Mouse (Mus musculus) spleen, embryonic (tissue): ENCODE measurements around the gene Thoc3.

Experiments used
- CTCF ChIA-PET: fragments of 350-600 bp; sonication (Branson Sonifier 250); formaldehyde crosslinking; loops from one replicate; lab custom pipeline; 2022; lab: Charles Lee

Thoc3 gene

DNA sequence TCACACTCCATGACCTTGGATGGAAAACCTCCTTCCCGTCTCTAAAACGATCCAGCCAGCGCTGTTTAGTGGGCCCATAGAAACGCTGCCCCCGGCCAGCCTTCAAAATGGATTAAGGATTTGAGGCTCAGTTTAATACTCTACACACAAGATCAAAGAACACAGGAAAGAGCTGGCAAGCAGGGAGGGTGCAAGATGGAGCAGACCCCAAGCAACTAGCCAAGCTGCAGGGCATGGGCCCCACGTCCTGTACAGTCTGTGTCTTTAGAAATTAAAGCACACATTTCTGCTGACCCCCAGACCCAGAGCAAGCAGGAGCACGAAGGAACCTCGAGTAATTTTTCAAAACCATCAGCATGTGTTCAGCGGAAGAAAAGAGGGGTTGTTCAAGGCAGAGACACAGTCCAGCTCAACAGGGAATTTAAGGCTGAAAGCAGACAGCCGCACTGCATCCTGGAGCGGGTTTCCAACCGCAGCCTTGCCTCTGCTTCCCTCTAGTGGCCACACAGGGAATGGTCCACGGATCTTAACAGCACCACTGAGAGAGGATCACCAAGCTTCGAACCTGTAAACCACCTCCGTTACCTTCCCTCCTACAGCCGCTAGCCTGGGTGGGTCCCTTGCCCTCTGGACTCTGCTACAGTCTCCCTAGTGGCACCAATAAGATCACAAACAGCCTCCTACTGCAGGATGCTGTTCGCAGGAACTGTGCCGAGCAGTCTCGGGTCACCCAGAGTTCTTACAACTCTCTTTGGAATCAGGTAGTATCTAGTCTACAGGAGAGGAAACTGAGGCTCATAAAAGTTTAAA, 21.8 kb downstream of the Thoc3 start:
- CTCF ChIA-PET: interaction anchor here (0.6 to 2.5 kb wide), 6 partner anchors 76 to 1340 kb away, joined by 3 to 13 read pairs (median 4); partner anchors contain the start of gene Cplx2

DNA sequence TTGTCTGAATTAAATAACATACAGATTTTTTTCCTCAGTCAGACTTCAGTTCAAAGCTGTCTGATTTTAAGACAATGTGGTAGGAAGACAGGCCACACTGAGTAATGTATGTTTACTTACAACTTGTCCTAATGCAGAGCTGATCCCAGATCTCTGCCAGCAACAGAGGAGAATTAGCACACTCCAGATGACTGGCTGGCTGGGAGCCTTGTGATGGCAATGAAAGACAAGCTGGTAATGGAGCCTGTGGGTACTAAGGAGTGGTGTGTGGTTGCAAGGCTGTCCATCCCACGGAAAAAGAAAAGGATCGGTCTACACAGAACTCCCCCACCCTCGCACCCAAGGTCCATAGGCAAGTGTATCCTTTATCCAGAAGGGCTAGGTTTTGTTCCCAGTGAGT, 25.0 kb downstream of the Thoc3 start:
- CTCF ChIA-PET: interaction anchor here (0.6 kb wide), 1 partner anchor 201 kb away, joined by 5 read pairs; no protein-coding TSS in a partner anchor

DNA sequence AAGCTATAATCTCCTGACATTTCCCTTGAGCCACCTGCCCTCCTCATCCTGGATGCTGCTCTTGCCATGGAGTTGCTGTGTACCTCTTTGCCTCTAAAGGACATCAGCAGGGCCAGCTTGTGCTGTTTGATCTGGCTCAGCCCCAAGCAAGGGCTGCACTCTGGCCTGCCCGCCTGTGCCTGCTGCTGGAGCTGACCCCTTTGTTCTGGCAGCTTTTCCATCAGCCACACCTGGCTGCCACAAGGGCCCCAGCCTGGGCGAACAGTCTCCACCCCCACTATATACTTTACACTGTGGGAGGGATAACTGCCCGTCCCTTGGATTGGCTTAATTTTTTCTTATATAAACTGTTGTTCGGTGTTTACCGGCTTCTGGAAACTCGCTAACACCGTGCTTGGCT, 28.7 kb downstream of the Thoc3 start:
- CTCF ChIA-PET: no interaction called here

DNA sequence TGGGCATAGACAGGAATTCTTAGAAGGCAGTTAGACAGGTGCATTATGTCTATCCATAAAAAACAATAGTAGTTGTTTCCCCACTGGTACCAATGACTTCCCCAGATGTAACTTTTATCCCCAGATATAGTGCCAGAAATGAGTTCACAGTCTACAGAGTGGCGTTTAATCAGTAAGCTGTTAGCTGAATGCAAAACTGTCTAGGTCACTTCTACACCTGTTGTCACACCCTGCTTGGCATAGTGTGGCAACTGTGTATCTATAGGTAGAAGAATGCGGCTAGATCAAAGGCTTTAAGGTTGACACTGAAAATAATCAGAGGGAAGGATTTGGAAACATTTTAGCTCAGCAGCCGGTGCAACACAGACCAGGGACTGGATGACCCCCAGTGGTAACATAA, 29.8 kb downstream of the Thoc3 start:
- CTCF ChIA-PET: interaction anchor here (1.0 kb wide), 1 partner anchor 49 kb away, joined by 3 read pairs; no protein-coding TSS in a partner anchor

DNA sequence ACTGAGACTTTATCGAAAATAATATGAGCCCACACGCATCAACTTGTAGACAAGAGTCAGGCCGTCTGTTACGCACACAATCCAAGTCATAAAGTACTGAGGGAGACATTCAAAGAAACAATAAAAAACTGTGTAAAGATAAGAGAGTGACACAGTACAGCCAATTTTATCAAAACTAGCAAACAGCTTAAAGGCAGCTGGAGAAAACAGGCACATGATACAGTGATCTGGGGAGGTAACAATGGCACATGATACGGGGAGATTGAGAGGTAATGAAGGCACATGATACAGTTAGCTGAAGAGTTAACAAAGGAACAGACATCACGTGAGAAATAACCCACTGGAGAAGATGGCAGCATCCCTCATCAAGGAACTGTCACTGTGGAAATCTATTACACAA, 31.6 kb downstream of the Thoc3 start:
- CTCF ChIA-PET: no interaction called here

DNA sequence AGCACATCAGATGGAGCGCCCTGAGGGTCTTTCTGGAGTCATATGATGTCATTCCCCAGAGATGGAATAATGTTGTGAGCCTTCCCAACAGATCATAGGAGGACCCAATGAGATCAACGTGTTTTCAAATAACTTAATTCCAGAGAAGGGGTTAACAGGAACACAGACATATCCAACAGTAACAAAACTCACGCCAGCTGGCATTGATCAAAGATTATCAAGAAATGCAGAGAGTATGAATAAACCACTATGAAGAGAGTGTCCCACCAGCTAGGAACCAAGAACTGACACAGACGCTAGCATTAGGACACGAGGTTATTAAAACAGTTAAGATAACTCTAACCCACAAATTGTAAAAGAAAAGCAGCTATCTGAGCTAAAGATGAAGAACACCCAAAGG, 32.0 kb downstream of the Thoc3 start:
- CTCF ChIA-PET: no interaction called here

DNA sequence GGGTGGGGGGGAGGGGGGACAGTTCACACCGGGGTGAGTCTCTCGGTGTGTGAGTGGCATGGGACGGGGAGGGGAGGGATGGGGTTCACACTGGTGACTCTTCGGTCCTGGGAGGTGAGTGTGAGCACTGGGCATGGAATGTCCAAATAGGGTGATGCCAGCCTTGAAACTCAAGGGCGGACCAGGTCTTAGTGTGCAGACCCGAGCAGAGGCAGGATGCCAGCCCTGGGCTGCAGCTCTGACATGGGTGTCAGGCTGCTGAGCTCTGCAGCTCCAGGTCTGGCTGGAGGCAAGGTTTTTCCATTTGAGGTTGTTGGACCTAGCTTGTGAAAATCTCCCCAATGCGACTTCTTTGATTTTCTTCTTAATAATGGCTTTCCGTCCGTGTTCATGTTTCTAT, 37.5 kb downstream of the Thoc3 start:
- CTCF ChIA-PET: no interaction called here

DNA sequence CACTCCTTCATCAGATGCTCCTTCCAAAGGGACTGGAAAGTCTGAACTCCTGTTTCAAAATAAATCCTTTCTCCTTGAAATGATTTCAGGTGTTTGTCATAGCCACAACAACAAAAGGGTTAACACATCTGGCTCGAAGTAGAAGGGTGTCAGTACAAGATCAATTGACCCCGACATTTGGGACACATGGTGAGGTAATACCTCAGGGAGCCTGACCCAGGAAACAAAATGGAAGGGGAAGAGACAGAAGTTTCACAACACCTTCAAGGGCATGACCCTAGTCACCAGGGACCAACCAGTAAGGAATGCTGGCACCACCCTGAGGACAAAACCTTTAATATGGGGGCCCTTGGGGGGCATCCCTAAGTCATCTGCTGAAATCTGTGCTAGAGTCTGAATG, 38.6 kb downstream of the Thoc3 start:
- CTCF ChIA-PET: interaction anchor here (0.6 to 0.7 kb wide), 2 partner anchors 76 to 1753 kb away, joined by 3 to 14 read pairs; no protein-coding TSS in a partner anchor

DNA sequence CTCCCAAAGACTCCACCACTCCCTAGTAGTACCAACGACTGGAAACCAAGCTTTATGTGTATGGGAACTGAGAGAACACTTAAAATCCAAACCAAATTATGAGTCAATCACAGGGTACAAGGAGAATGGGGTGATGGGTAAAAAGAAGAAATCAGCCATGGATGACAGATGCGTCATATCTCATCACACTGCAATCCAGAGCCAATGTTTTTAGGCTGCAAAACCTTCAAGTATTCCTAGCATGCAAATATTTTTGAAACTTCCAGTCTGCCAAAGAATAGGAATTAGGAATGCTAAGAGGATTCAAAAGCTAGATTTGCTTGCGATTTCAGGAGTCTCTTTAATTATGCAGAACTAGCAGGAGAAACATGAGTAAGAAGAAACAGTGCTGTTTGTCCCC, 39.9 kb downstream of the Thoc3 start:
- CTCF ChIA-PET: no interaction called here

DNA sequence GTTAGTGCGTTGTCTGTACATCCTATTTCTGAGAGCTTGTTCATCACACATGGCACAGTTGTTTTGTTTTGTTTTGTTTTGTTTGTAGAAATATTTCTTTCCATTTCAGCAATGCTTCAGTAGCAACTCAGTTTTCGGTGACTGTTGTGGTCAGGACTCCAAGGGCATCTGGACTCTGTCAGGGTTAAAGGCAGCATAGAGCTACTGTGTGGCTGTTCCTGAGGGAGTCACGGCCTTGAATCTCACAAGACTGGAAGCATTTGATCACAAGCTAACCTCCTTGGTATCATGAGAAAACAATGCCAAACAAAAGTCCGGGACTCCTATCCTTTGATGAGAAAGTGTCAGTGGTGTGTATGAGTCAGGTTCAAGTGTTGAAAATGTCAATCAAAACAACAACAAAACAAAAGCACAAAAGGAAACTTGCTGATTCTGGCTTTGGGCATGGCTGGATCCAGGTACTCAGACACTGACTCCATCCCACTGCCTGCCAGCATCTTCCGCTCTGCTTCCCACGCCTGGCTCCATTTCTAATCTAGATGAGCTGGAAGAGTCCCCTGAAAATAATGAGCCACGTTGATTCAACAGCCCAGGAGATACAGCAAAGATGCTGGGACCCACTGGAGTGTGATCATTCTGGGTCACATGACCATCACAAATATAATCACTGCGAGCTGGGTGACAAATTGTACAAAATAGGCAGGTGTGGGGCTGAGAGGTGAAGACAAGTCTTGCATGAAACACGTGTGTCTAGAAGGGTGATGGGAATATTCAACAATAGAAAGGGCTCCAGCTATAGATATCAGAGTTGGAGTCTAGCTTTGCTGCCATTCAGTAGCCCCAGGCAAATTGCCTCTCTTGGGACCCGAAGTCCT, 41.6 kb downstream of the Thoc3 start:
- CTCF ChIA-PET: interaction anchor here (0.6 kb wide), 1 partner anchor 1767 kb away, joined by 4 read pairs; no protein-coding TSS in a partner anchor

DNA sequence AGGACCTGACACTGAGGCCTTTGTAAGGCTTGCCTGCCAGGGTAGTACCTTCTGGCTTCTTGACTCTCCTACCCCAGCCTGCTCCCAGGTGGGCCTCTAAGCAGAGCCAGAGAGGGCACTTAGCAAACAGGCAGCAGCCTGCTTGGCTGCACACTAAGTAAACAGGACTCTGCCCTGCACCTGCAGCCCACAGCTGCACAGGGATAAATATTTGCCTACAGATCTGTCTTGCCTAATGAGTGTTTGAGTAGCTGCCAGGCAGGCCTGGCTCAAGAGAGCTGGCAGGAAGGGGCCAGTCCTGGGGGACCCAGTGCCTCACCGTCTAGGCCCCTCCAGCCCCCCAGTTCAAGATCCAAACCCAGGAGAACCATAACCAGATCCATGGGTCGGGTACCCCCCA, 43.4 kb downstream of the Thoc3 start:
- CTCF ChIA-PET: no interaction called here

DNA sequence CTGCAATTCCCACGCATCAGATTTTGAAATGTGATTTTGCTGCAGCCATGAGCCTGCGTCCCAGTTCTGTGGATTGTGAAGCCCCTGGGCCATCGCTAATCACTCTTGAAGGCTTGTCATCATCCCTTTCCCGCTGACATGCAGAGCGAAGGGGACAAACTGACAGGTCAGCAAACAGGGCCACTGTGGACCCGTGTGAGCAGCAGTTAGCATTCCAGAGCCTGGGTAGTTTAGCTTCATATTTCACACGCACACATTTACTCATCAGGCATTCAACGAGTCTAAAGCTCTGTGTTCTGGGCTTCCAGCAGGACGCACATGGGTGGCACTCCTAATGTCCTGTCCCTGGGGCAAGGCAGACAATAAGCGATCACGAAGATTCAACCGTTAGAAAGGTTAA, 48.4 kb downstream of the Thoc3 start:
- CTCF ChIA-PET: interaction anchor here (0.6 kb wide), 1 partner anchor 173 kb away, joined by 3 read pairs; no protein-coding TSS in a partner anchor

DNA sequence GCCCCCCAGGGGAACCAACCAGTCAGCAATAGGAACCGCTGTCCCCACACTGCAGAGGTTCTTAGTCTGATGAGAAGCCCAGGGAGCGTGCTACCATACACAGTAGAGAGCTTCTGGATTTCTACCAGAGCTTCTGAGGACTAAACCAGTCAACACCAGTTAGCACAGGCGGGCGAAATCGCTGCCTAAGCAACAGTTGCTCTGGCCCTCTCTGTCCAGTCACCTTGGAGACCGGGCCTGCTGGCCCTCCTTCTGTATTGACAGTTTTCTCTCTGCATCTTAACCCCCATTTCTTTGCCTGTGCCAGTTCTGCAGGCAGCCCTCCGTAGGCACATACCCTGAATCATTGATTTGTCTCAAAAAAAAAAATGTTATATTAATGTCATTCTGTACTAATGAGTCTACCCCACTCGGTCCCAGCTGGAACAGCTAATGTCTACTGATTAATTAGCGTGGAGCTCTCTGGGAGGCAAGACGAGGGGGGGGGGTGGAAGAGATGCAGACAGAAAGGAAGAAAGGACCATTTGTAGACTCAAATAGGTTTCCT, 49.8 kb downstream of the Thoc3 start:
- CTCF ChIA-PET: interaction anchor here (0.5 kb wide), 1 partner anchor 20 kb away, joined by 4 read pairs; no protein-coding TSS in a partner anchor

DNA sequence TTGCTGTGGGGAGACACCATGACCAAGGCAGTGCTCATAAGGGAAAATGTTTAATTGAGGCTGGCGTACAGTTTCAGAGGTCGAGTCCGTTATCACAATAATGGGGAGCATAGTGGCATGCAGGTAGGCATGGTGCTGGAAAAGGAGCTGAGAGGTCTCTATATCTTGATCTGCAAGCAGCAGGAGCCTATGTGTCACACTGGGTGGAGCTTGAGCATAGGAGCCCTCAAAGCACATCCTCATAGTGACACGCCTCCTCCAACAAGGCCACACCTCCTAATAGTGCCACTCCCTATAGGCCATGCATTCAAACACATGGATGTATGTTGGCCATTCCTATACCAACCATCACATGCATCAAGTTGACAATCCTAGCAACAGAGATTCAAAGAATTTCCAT, 53.6 kb downstream of the Thoc3 start:
- CTCF ChIA-PET: no interaction called here

DNA sequence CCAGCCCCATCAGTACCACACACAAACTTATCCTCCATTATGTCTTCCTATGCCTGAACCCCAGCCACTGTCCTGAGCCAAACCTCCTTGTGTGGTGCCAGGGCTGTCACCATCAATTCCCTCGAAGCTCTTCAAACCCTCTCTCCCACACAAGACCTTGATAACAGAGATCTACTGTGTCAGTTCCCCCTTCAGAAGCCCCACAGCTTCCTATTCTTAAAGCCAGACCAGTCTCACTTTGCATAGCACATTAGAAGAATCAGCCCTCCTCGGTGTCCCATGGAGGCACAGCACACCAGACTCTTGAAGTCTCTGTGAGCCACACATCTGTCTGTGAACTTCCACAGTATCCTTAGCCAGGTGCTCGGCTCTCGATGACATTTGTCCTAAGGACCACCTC, 55.9 kb downstream of the Thoc3 start:
- CTCF ChIA-PET: no interaction called here

DNA sequence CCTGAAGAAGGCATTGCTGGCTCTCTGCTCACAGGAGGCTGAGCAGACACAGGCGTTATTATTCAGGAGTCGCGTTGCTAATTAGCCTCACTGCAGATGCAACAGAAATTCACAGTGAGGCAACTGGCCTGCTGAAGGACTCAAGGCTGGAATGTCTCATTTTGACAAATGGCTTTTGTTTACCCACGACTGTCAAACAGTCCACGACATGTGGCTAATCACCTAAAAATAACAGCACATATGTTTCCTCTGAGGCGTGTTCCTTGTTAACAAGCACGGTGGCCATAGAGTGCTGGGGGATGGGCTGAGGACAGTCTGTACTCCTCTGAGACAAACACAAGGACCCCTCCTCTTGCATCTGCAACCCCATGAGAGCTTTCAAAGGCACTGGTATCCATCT, 56.4 kb downstream of the Thoc3 start:
- CTCF ChIA-PET: no interaction called here

DNA sequence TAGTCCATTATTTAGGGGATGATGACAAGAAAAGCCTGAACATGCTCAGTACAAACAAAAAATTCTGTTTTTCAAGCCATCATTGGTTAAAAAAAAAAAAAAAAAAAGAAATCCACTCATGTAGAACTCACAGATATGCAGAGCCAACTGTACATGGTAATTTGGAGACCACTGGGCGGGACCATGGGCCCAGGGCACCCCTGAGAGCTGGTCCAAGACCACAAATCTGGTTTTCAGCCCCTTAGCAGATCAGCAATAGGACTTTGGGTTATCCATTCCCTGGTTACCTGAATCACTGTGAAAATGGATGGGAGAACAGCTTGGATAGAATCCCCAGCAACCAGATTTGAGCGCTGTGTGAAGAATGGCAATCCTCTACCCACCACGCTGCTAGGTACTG, 57.0 kb downstream of the Thoc3 start:
- CTCF ChIA-PET: interaction anchor here (0.7 kb wide), 1 partner anchor 17 kb away, joined by 15 read pairs; no protein-coding TSS in a partner anchor
